Mouse (Mus musculus) inflammation-experienced regulatory T-cells, adult 6 months (primary cell): ENCODE data around the gene Epx. TPM values are rescaled to one million over a fixed set of nuclear protein-coding genes. Genes with fewer than 3 reads are reported as not detected.

Source experiments
- ATAC-seq: one replicate; pipeline ENCODE4 v1.8.0; 2017
- polyA plus RNA-seq, 3 experiments: library from polyadenylated mRNA; unstranded; fragments of 100-300 nt; shearing (Covaris generic); gene quantifications; one replicate each; pipeline ENCODE4 v1.2.1; 2017

Epx gene
- polyA plus RNA-seq, 3 experiments from 2014 or later: not detected

DNA sequence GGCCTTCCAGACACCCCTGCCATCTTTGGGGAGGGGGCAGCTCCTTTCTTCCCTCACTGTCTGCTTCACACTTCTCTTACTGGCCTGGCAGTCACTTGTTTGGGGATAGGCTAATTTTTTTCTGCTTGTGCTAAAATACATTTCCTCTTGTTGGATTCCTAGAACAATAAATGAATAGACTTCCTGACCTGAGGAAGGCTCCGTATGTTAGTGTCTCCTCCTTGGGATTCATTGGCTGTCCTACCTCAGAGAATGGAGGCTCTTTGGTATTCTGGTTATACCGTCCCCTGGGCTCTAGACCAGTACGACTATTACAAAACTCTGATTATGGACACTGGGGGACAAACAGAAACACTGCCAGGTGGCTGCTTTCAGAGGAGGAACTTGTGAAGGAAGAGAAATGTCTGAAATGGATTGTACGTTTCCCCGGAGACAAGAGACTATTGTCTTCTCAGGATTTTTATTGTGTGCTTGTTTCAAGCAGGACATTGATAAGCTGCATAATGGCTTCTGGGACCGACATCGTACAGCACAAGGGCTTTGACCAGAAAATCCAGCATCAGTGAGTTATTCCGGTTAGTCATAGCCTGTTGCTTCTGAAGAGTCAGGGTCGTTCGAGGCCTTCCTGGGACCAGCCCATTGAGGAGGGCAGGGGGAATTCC lies 47.0 kb downstream of the Epx start, which contains the start of gene Lpo:
Gene Lpo (minus strand): TSS at position 51 of the 662 bp plus-strand sequence.
- no peak for ATAC-seq

DNA sequence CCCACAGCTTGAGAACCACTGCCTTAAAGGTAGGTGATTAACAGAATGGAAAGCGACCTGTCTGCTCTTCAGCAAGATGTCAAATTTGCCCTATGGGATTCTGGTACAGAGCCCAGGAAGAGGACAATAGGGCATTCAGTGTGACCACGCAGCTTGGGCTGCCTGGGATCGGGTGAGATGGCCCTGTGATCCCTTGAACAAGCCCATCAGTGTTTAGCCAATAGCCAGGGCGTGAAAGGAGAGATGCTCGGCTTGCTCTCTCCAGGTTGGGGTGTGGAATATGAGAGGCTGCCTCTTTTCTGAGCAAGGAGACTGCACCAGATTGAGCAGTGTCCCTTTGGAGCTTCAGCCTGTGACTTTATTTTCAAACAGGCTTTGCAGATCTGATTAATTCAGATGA lies 53.8 kb downstream of the Epx start:
- no peak for ATAC-seq

DNA sequence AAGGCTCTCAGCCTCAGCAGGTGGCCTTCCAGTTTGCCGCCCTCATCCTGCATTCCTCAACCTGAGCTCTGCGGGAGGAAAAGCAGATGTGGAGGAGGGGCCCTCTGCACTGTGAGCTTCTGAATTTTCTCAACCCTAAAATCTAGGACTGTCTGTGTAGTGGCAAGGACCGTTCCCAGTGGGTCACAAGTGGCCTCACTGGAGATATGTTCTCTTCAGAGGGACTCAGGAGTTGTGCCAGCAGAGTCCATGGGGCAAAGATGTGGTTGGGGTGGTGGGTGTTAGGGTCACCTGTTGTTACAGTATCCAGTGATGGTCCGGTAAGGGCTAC lies 57.9 kb downstream of the Epx start:
- ATAC-seq: no peak

- ATAC-seq: no peak
Measured at GRCm38 (mm10) chr11:87816707-87817442, 58.5 kb downstream of the Epx start.

DNA sequence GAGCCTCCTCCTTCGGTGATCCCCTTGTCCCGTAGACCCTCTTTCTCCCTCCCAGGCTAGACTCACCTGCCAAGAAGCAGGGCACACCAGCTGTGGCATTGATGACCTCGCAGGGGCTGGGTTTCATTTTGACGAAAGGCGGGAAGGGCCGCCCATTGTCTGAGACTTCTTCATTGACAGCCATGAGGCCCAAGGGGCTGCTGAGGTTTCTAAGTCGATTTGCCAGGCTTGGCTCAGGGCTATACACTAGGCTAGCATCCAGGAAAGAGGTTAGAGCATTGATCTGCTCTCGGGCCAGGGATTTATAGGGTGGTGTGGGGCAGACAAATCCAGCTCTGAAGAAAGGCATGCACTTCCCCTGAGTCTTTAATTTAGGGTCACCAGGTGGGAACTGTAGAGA lies 60.5 kb downstream of the Epx start:
- no peak for ATAC-seq

Other genes with a start within 250 kb of the Epx start
- gene Rnf43, start 212.8 kb downstream of the Epx start, polyA plus RNA-seq: 10 to 100 TPM; 35.2 to 53.0 (median 47.2) TPM
- gene Supt4a, start 138.0 kb downstream of the Epx start, polyA plus RNA-seq: 100 to 1,000 TPM; 357 to 377 (median 371) TPM
- gene Tspoap1, start 115.0 kb downstream of the Epx start, polyA plus RNA-seq: 1 to 10 TPM; 1.7 to 3.8 (median 3.4) TPM
- gene Mpo, start 82.0 kb downstream of the Epx start, polyA plus RNA-seq: not detected
- gene Lpo, start 47.2 kb downstream of the Epx start, polyA plus RNA-seq: not detected
- 10 to 100 TPM in 1 of 3 experiments, 1 to 10 TPM in 2; 5.0 to 11.2 (median 5.6) TPM for gene Mks1, start 22.3 kb downstream of the Epx start, polyA plus RNA-seq
- not detected for gene Olfr462, start 16.7 kb upstream of the Epx start, polyA plus RNA-seq
- not detected for gene Olfr463, start 21.9 kb upstream of the Epx start, polyA plus RNA-seq
- not detected for gene Olfr464, start 45.4 kb upstream of the Epx start, polyA plus RNA-seq
- 1 to 10 TPM; 1.7 to 7.1 (median 3.9) TPM for gene Dynll2, start 112.0 kb upstream of the Epx start, polyA plus RNA-seq
- 10 to 100 TPM; 40.8 to 52.4 (median 50.5) TPM for gene Srsf1, start 171.8 kb upstream of the Epx start, polyA plus RNA-seq
- 10 to 100 TPM; 19.3 to 25.6 (median 21.5) TPM for gene Vezf1, start 192.7 kb upstream of the Epx start, polyA plus RNA-seq
- 1 to 10 TPM; 2.0 to 6.4 (median 5.2) TPM for gene Cuedc1, start 222.5 kb upstream of the Epx start, polyA plus RNA-seq